Mouse (Mus musculus): Measurements from ENCODE around the gene St6gal1.

The St6gal1 gene

DNA sequence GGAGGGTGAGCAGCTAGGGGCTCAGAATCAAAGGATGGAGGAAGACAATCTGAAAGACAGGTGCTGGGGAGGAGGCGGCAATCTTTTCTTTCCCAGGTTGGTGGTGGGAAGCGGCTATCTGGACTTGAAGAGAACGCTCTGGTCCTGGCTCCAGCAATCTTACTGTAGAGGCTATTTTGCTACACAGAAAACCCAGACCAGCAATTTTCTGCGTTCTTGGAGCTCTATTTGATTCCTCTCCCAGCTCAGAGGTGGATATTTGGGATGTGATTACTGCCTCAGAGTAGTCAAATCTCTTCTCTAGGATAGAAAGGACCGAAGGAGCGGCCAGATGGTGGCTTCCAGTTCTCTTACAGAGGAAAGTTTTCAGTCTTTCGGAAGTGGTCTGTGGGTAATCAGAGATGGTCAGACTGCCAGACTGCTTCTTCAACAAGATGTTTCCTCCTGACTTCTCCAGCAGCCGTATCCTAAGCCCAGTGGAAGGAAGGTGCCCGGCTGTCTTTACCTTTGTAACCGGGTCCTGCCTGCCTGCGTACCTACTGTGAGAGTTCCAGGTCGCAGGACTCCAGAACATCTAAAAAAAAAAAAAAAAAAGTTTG lies 570 bp upstream of the St6gal1 start:
- DNase-seq (ENCODE audit: low spot score in 2 of 2), result peak; percentile 7 to 27

DNA sequence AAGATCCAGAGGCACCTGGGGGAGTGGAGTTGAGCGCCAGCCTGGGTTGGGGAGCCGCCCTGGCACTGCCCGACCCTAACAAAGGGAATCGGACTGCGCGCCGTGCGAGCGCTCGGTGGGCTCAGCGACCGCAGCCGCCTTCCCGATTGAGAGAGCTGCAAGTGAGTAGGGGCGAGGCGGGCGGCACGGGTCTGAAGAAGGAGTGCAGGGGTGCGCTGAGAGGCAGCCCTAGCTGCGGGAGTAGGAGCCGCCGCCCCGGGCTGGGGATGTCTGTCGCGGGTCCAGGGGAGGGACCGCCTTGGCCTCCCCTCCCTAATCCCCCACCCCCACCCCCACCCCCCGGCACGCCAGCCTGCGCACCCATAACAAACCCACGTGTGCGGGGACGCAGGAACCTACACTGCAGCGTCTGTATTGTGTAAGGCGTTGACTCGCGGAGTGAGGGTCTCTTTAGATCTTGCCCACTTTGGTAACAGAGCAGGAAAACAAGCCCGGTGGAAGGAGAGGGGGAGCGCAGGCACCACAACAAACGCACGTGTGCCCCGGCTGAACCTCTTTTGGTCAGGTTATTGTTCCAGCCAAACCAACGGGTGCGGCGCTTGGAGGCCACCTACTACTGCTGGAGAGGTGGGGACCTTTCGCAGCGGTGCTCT lies 655 bp downstream of the St6gal1 start:
- peak in 1 of 2 experiments; percentile 23 for DNase-seq (ENCODE audit: low spot score in 2 of 2)

- DNase-seq (ENCODE audit: low spot score in 2 of 2), result peak in 1 of 2 experiments; percentile 53
Observed at GRCm38 (mm10) chr16:23225821-23226600, 1.5 kb downstream of the St6gal1 start.

GRCm38 (mm10) chr16:23226601-23227351 lies 2.2 kb downstream of the St6gal1 start:
- peak in 1 of 2 experiments; percentile 34 for DNase-seq (ENCODE audit: low spot score in 2 of 2)

GRCm38 (mm10) chr16:23227851-23228250 lies 3.3 kb downstream of the St6gal1 start:
- DNase-seq (ENCODE audit: low spot score in 2 of 2), result no peak

- DNase-seq (ENCODE audit: low spot score in 2 of 2), result no peak
Observed at GRCm38 (mm10) chr16:23228486-23228885, 3.9 kb downstream of the St6gal1 start.

DNA sequence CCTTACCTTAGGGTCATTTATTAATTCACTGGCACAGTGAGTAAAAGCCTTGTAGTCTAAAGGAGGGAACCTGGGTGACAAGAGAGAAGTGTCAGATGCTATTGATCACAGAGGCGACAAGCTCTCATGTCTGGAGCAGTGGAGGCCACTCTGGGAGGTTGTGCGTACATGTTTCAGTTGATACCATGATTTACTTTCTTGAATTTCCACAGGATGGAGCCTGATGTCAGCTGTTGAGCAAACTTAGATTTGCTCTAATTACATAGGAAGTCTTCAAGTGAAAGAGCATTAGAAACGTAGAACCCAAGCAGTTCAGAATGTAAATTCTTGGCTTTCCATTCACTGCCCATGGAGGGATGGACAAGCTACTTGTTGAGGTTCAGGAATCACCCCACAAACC lies 5.4 kb downstream of the St6gal1 start:
- DNase-seq (ENCODE audit: low spot score in 2 of 2), result no peak

DNA sequence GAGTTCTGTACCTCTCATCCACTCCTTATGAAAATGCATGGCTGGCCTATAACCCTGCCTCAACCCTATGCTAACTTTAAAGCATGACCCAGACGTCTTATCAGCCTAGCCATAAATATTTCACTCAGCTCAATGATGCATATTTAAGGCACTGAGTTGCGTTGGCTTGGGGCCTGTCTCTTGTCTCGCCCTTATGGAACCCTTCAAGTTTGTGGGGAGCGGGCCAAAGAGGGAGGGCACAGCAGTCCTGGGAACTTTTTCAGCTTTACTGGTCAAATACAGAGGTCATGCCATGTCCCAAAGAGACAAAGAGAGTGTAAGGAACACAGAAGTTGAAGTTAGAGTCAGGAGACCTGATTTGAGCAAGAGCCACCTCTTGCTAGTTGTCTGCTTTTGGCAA lies 6.6 kb downstream of the St6gal1 start:
- no peak for DNase-seq (ENCODE audit: low spot score in 2 of 2)

- DNase-seq (ENCODE audit: low spot score in 2 of 2), result no peak
Observed at GRCm38 (mm10) chr16:23232691-23233090, 8.2 kb downstream of the St6gal1 start.

DNA sequence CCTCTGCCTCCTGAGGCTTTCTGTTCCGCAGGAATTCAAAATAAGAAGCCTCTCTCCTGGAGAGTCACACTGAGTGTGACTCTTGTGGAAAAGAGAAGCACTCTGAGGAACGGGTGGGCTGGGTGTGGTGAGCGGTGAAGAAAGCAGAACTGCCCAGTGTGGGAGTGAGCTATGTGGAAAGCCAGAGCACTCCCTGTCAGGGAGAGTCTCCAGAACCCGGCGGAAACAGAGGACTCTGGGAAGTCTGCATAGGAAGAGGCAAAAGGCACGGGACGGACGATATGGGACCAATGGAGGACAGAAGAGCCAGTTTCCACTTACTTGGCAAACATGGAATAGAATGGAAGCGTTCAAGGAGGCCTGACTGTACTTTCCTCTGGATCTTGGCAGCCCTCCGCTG lies 9.0 kb downstream of the St6gal1 start:
- peak in 1 of 2 experiments; percentile 14 for DNase-seq (ENCODE audit: low spot score in 2 of 2)

GRCm38 (mm10) chr16:23234557-23234956 lies 10.0 kb downstream of the St6gal1 start:
- no peak for DNase-seq (ENCODE audit: low spot score in 2 of 2)

- no peak for DNase-seq (ENCODE audit: low spot score in 2 of 2)
Observed at GRCm38 (mm10) chr16:23235173-23235694, 10.7 kb downstream of the St6gal1 start.

- DNase-seq (ENCODE audit: low spot score in 2 of 2), result no peak
Observed at GRCm38 (mm10) chr16:23239583-23239982, 15.0 kb downstream of the St6gal1 start.

DNA sequence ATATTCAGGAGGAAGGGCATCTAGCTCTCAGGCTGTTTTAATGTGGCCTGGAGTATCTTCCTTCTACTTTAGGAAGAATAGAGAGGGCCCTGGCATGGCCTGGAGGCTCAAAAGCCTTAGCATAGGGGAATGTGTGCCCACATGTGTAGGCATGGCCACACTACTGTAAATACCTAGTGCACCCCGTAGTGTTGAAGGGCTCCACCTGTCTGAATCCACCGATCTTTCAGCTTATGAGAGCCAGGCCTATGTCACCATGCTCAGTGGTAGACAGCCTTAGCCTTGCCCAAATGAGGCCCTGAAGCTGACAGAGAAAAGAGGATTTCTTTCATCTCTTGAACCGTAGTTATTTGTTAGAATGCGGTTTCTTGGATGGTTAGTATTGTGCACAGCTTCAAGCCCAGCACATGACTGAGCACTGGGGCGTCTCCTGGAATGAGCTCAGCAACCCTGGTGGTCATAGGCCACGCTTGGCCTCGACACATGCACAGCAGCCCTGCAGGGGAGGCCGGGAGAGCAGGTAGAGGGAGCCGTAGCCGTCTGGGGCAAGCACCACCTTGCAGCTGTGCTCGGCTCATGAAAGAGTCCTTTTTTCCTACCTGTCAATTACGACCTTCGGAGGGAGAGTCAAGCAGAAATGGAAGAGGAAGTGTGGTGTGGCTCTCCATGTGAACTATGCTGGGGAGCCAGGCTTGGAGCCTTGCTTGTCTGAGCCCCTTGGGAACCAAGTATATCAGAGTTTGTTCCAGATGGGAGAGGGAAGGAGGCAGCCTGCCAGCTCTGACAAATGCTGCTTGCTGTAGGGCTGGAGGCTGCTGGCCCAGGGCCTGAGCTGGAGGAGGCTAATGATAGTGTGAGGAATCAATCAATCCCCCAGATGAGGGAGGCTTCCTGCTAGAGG lies 15.8 kb downstream of the St6gal1 start:
- peak; percentile 87 to 91 for DNase-seq (ENCODE audit: low spot score in 2 of 2)

DNA sequence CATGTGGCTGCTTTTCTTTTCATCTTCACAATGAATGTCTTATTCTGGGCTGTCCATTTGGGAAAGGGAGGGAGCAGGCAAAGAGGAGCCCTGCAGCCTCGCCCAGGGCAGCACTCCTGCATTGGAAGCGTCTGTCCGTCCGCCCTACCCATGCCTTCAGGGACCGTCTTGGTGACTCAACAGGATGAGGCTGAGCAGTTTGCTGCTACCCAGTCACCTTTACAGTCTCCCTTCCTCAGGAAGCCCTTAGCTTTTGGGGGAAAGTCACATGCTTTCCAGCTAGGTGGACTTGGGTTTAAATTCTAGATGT lies 16.4 kb downstream of the St6gal1 start:
- no peak for DNase-seq (ENCODE audit: low spot score in 2 of 2)

DNA sequence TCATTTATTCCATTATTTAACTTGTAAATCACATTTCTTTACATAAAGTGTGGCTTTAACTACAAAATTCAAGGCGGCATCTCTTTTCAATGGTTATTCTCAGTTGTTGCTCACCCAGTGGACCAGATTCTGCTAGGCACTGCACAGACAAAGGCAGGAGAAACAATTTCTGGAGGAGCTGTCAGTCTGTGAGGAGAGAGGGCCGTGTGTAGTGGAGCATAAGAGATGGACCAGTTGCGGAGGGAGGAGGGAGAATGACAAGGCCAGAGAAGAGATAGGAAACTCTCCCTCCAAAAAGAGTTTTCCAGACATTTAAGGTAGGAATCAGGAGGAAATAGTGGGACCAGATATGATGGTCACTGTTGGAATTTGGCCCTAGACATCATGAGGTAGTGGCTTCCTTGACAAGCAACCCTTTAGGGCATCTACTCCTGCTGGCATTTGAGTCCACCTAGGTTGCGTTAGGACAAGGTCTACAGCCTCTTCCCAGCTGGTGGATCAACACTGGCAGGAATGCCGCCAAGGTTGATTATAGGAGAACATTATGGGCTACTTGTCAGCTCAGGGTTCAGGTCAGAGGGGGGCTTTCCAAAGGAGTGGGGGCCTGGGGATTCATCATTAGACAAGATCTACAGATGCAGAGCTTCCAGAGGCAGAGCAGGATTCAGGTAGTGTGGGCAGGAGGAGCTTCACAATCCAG lies 19.3 kb downstream of the St6gal1 start:
- no peak for DNase-seq (ENCODE audit: low spot score in 2 of 2)

DNA sequence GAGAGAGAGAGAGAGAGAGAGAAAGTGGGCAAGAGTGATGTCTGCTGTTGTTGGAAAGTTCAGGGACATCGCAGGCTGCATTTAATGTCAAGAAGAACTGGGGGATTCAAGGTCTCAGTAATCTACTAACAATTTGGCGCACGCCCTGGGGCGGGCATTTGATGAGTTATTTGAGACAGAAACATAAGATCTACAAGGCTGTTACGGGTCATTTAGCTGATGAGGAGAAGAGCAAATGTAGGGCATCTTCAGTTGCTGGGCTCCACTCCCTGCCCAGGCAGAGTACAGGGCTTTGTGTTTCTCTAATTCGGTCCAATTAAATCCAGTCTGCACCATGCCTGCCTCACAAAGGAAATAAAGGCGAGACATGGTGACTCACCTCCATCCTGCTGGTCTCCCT lies 19.9 kb downstream of the St6gal1 start:
- DNase-seq (ENCODE audit: low spot score in 2 of 2), result no peak

GRCm38 (mm10) chr16:23249285-23249684 lies 24.7 kb downstream of the St6gal1 start:
- DNase-seq (ENCODE audit: low spot score in 2 of 2), result no peak

GRCm38 (mm10) chr16:23249762-23250161 lies 25.2 kb downstream of the St6gal1 start:
- no peak for DNase-seq (ENCODE audit: low spot score in 2 of 2)

Data from frontal cortex, postnatal 36 days (tissue).